Mouse (Mus musculus): ENCODE results near the gene Cyp11a1.
A peak's percentile ranks its signal among the peaks of the same experiment; 100 is the strongest.

The Cyp11a1 gene

GRCm38 (mm10) chr9:58009015-58009362 lies 2.8 kb downstream of the Cyp11a1 start:
- DNase-seq (ENCODE audit: low spot score): peak; percentile 73

GRCm38 (mm10) chr9:58009588-58009987 lies 3.4 kb downstream of the Cyp11a1 start:
- no peak for DNase-seq (ENCODE audit: low spot score)

GRCm38 (mm10) chr9:58011027-58011426 lies 4.8 kb downstream of the Cyp11a1 start:
- DNase-seq (ENCODE audit: low spot score): no peak

GRCm38 (mm10) chr9:58011552-58011951 lies 5.3 kb downstream of the Cyp11a1 start:
- no peak for DNase-seq (ENCODE audit: low spot score)

- peak; percentile 81 for DNase-seq (ENCODE audit: low spot score)
Observed at GRCm38 (mm10) chr9:58012486-58012885, 6.3 kb downstream of the Cyp11a1 start.

GRCm38 (mm10) chr9:58012935-58013334 lies 6.7 kb downstream of the Cyp11a1 start:
- DNase-seq (ENCODE audit: low spot score): no peak

GRCm38 (mm10) chr9:58014393-58015160 lies 8.4 kb downstream of the Cyp11a1 start:
- no peak for DNase-seq (ENCODE audit: low spot score)

GRCm38 (mm10) chr9:58015856-58016255 lies 9.6 kb downstream of the Cyp11a1 start:
- DNase-seq (ENCODE audit: low spot score): no peak

- DNase-seq (ENCODE audit: low spot score): no peak
Observed at GRCm38 (mm10) chr9:58016962-58017361, 10.8 kb downstream of the Cyp11a1 start.

GRCm38 (mm10) chr9:58018385-58018784 lies 12.2 kb downstream of the Cyp11a1 start:
- DNase-seq (ENCODE audit: low spot score): no peak

- DNase-seq (ENCODE audit: low spot score): no peak
Observed at GRCm38 (mm10) chr9:58025995-58026394, 19.8 kb downstream of the Cyp11a1 start.

- no peak for DNase-seq (ENCODE audit: low spot score)
Observed at GRCm38 (mm10) chr9:58027426-58028180, 21.4 kb downstream of the Cyp11a1 start.

- no peak for DNase-seq (ENCODE audit: low spot score)
Observed at GRCm38 (mm10) chr9:58028841-58029240, 22.6 kb downstream of the Cyp11a1 start.

GRCm38 (mm10) chr9:58029635-58030034 lies 23.4 kb downstream of the Cyp11a1 start:
- no peak for DNase-seq (ENCODE audit: low spot score)

GRCm38 (mm10) chr9:58031895-58032294 lies 25.7 kb downstream of the Cyp11a1 start:
- no peak for DNase-seq (ENCODE audit: low spot score)

GRCm38 (mm10) chr9:58035519-58035918 lies 29.3 kb downstream of the Cyp11a1 start:
- DNase-seq (ENCODE audit: low spot score): no peak

GRCm38 (mm10) chr9:58035951-58036698 lies 29.9 kb downstream of the Cyp11a1 start:
- no peak for DNase-seq (ENCODE audit: low spot score)

- DNase-seq (ENCODE audit: low spot score): no peak
Observed at GRCm38 (mm10) chr9:58036961-58037360, 30.8 kb downstream of the Cyp11a1 start.

GRCm38 (mm10) chr9:58038500-58039168 lies 32.4 kb downstream of the Cyp11a1 start:
- DNase-seq (ENCODE audit: low spot score): peak; percentile 81

- DNase-seq (ENCODE audit: low spot score): no peak
Observed at GRCm38 (mm10) chr9:58040977-58041376, 34.8 kb downstream of the Cyp11a1 start.

GRCm38 (mm10) chr9:58042391-58042790 lies 36.2 kb downstream of the Cyp11a1 start:
- DNase-seq (ENCODE audit: low spot score): no peak

GRCm38 (mm10) chr9:58043496-58044017 lies 37.3 kb downstream of the Cyp11a1 start:
- DNase-seq (ENCODE audit: low spot score): no peak

Data from MN1 (cell line).